Mouse (Mus musculus) adrenal gland, adult 8-10 months (tissue): ENCODE data around the gene Endod1. TPM values are rescaled to one million over a fixed set of nuclear protein-coding genes. Genes with fewer than 3 reads are reported as not detected.

Experiments used
- DNase-seq: peaks from one replicate; pipeline ENCODE4 v3.0.0; 2022
- total RNA-seq, 4 experiments: library from RNA; stranded (reverse); gene quantifications; 2 replicates each; pipeline ENCODE4 v1.2.4; 2022

Endod1 gene
- 10 to 100 TPM; 13.3 to 20.5 (median 15.6) TPM for total RNA-seq

DNA sequence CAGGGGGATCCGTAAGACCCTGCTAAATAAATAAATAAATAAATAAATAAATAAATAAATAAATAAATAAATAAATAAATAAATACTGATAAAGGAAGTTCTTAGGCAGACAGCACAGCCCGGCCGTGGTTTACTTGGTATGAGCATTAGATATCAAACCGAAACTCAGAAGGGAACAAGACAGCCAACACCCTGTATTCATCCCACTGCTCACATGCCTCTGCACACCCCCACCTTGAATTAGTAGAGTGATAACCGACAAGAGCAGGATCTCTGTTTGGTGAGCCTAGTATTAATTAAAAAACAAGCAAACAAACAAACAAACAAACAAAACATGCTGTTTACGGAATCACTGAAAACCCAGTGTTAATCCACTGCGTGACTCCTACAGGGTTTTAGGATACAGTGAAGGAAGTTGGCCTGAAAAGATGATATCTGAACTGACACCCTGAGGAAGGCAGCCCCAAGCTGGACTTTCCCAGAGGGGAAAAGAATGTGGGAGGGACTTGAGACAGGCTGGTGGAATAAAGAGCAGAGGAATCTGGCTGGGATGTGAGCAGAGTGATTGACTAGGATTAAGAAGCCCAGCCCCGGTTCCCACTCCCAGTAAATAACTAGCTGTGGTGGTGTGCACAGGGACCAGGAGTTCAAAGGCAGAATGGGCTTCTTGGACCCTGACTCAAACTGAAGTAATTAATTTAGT is at the start of gene Endod1:
Endod1 (minus strand) TSS at position 155 of the 703 bp plus-strand sequence.
- DNase-seq: no peak

DNA sequence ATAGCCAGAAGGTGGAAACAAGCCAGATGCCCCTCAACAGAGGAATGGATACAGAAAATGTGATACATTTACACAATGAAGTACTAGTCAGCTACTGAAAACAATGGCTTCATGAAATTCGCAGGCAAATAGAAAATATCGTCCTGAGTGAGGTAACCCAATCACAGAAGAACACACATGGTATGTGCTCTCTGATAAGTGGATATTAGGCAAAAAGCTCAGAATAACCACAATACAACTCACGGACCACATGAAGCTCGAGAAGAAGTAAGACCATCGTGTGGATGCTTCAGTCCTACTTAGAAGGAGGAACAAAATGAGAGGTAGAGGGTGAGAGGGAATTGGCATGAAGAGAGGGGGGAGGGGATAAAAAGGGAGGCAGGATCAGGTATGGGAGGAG is 27.8 kb upstream of the Endod1 start:
- DNase-seq: no peak

DNA sequence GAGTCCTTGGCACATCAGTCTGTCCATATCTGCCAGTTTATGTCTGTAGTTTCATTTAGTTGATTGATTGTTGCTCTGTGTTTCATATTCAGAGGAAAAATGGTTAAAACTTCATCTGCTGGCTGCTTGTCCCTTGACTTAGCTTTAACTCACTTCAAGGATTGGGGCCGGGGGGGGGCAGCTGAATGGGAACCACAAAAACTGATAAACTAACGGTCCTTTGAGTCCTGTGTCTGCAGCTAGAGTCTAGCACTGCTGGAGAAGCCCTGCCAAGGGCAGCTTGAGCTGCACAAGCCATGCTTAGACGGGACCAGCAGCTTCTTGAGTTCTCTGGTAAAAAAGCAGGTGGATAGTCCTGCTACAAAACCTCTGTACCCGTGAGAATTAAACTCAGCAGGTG is 26.7 kb upstream of the Endod1 start:
- no peak for DNase-seq

DNA sequence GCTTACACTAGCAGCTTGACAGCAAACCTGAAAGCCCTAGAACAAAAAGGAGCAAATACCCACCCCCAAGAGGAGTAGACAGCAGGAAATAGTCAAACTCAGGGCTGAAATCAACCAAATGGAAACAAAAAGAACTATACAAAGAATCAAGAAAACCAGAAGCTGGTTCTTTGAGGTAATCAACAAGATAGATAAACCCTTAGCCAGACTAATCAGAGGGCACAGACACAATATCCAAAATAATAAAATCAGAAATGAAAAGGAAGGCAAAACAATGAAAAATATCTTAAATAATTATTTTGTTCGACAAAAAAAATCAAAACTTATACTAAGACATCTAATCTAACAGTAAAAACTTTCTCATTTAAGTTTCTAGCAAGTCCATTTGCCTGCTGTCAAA is 24.7 kb upstream of the Endod1 start:
- no peak for DNase-seq

DNA sequence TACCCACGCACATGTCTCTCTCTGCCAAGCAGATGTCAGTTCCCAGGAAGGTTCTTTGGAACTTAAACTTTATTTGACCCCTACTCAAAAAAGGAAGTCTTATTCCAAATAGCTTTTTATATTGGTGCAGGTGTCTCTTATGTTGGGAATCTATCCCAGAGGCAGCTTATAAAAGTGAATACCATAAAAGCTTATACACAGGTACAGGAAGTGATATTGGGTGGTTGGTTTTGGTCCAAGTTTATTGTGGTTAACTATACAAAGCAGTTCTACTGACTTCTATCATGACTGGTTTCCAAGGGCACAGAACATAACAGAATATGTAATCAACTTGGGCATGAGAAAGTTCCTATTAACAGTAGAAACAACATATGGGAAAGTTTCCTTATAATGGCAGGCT is 20.8 kb upstream of the Endod1 start:
- DNase-seq: no peak

DNA sequence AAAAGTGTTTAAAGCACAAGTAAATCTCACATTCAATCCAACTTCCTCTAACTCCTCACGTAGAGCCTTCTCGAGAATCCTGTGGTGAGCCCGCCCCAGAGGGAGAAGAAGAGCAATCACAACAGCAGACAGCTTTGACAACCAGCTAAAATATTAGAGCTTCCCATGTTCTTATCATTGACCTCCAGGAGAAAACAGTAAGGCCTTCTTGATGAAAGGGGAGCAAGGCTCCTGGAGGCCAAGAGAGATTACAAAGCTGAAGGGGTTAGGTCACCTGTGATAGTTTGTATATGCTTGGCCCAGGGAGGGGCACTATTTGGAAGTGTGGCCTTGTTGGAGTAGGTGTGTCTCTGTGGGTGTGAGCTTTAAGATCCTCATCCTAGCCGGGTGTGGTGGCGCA is 19.1 kb upstream of the Endod1 start:
- no peak for DNase-seq

DNA sequence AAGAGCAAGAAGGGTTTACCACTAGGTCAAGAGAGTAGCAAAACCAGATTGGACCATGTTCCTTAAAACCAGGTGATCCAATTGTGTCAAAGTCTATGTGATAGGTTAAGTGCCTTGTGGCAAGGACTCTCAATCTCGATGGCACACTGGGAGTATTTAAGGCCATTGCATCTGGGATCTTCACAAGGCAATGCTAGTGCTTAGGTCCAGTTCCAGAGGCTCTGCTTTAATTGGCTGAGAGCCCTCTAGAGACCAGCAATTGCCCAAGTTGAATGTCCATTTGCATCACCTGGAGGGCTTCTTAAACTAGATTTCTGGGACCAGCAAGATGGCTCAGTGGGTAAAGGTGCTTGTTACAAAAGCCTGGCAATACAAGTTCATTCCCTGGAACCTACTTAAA is 17.6 kb upstream of the Endod1 start:
- DNase-seq: no peak

DNA sequence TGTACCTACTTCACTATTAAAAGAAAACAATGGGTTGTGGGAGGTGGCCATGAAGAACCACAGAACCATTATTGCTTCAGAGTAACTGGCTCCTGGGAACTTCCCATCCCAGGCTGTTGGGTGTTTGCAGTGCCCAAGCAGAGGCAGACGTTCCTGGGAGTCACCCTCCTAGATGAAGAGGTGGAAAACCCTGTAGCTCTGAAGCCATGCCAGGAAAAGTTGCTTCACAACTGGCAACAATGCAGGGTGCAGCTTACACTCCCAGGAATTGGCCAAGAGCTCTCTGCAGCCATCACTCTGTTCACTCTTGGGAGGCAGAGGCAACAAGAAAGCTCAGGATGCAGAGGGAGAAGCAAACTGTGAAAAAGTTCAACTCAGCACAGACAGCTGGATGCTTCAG is 16.8 kb upstream of the Endod1 start:
- peak; percentile 25 for DNase-seq

DNA sequence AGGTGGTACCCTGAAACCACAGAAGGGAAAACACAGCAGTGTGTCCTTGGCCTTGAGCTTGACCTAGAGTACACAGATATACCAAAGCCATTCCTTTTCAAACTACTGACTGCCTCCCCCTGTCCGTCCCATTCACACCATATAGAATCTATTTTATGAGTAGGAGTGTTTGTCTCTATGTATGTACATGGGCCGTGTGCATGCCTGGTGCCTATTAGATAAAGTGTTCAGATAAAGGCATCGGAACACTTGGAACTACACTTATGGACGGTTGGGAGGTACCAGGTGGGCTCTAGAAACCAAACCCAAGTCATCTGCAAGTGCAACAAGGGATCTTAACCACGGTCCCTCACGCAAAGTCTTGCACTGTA is 16.1 kb upstream of the Endod1 start:
- no peak for DNase-seq

DNA sequence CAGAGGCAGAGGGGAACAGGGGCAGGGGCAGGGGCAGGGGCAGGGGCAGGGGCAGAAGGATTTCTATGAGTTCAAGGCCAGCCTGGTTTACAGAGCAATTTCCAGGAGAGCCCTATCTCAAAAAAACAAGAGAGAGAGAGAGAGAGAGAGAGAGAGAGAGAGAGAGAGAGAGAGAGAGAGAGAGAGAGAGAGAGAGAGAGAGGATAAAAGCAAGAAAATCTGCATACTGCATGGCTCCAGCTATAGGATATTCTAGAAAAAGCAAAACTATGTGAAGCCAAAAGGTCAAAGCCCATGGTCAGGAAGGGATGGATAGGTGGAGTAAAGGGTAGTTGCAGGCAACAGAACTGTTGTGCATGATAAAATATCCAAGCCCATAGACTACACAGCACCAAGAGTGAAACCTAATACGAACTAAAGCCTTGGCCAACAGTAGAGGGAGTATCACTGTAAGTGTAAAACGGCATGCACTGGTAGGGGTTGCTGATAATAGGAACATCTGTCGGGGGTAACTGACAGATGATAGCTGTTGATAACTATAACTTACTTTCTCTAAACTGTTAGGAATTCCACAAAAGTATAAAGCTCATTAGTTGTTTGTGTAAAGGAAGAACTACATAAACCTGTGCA is 15.6 kb upstream of the Endod1 start:
- no peak for DNase-seq

DNA sequence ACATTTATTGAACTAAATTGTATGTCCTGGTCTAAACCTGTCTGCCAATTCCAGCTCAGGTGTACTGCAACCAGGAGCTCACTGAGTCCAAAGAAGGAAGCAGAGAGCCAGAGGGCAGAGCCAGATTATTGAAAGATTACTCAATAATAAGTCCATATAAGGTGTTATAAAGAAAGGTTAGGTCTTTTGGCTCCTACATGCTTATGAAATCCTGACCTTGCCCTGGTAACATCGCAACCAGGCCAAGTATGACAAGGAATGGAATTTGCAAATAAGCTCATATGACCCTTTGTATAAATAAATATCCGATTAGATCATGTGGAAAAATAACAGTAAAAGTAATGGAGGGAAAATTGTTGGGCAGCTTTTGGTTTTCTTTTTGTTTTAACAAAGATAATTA is 14.8 kb upstream of the Endod1 start:
- DNase-seq: peak; percentile 18

DNA sequence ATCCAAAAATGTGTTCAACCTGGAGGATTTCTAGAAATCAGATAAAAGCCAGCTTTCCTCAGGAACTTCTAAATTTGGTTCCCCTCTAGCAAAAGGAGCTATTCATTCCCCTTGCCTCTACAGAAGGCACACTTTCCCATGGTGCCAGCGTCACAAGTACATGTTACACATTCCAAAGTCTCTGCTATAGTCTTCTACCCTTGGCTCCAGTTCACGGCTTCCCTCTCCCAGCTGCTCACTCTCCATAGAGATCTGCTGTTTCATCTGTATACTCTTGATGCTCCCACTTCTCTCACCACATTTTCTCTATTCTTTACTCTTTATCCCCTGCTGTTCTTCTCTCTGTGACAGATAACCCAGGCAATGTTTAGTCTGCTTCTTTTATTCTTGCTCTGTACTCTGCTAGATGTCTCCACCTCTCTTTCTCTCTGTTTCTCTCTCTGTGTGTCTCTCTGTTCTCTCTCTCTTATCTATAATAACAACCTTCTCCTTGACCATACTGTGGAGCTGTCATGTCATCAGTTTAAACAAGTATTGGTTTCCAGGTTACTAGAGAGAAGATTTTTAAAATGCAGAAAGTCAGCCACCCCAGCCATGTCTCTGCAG is 13.8 kb upstream of the Endod1 start:
- no peak for DNase-seq

DNA sequence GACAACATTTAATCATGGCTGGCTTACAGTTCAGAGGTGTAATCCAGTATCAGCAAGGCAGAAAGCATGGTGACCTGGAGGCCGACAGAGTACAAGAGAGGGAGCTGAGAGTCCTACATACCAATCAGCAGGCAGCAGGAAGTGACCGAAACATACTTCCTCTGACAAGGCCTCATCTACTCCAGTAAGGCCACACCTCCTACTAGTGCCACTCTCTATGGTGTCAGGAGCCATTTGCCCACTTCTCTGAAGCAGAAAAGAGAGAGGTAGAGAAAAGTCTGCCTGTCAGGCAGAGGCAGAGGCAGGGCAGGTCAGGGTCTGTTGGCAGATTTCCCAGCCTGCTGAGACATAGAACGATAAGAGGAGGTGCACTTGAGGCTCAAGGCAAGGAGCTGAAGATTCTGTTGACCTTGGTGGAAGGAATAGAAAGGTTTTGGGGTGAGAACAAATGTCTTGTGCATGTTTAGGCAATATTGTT is 10.6 kb upstream of the Endod1 start:
- DNase-seq: no peak

DNA sequence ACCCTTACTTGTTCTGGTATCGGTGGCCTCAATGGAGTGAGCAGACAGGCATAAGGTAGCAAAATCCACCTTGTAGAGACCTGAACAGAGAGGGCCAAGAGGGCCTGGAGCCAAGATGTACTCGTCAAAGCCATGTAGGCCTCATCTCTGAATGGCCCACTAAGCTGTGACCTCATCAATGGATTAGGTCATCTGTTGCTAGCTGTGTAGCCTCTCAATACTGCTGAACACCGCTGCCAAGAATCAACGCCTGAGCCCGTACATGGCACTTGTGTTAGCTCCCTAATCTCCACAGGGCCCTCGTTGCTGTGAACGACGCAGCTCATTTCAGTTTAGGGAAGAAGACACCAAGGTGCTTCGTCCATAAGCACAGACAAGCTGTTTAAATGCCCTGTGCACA is 10.0 kb upstream of the Endod1 start:
- DNase-seq: no peak

DNA sequence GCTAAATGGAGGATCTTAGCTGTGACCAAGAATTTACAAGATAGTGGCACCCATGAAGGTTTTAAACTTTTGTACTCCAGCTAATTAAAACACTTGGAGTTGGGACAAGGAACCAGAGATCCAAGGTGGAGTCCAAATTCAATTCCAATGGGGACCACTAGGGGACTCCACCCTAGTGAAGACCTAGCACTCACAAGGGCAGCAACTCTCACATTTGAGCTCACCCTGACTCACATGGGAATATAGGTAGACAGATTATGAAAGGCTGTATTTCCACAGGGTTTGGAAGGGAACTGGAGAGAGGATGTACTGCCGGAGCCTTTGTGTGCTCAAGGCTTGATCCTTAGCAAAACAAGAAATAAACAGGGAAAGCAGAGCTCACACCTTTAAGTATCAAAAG is 9.0 kb upstream of the Endod1 start:
- DNase-seq: no peak

DNA sequence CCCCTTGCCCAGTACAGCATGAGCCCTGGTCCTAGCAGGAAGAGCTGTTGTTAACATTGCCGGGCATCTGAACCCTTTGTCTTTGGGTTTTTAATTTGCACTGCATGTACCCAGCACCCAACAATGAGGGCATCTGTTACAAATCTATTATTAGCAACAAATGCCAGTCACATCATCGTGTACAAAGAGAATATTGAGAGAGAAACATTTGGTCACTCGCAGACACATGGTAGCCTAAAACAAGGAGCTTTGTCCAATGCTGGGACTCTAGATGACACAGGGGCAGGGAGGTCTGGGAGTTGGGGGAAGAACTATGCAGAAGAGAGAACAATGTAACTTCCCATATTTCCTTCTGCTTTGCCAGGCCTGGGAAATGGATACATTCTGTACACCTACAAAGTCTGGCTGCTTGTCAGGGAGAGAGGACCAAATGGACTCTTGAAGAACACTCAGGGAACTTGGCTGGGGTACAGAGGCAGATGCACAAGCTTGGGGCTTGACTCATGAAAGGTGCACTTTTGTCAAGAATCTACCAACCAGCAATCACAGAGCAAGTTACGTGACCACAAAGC is 7.8 kb upstream of the Endod1 start:
- no peak for DNase-seq

DNA sequence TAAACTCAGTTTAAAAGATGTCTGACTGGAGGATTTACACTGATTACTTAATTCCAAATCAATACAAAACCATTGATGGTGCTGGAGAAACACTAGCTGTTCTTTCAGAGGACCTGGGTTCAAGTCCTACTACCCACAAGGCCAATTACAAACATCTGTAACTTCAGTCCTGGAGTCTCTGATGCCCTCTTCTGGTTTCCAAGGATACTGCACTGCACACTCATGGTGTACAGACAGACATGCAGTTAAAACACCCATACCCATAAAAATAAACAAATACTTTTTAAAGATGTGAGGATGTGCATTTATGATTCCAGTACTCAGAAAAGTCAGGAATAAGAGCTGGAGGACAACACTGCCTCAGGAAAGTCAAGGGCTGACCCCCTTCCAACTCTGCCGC is 6.7 kb upstream of the Endod1 start:
- no peak for DNase-seq

DNA sequence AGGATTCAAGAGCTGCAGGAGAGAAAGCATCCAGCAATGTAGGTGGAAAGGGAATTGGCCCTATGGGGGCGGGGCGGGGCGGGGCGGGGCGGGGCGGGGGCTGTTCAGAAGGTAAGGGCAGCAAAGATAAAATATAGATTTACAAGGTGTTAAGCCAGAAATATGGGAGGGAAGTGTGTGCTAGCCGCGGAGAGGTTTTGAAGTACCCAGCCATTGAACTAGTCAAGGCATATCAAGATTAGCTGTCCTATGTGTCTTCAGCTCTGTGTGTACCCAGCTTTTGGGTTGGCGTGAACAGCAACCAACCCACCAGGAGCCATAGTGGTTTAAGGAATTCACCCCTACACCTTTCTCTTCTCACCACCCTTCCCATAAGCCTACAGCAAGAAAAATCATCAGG is 5.5 kb upstream of the Endod1 start:
- DNase-seq: no peak

DNA sequence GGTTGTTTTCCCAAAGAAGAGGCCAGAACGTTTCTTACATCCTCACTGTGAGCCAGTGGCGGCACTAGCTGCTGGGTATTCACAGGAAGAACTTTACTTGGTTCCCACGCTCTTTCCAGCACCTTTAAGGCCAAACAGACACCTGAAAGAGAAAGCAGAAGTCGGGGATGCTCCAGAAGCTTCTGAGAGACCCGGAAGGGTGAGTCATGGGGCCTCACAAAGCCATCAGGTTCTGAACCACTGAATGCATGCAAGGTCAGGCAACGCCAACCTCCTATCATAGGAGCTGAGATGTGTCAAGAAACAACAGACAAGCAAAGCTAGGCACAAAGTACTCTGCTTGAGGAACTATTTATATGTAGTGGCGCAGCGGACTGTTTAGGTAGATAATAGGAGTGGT is 4.4 kb upstream of the Endod1 start:
- DNase-seq: no peak

DNA sequence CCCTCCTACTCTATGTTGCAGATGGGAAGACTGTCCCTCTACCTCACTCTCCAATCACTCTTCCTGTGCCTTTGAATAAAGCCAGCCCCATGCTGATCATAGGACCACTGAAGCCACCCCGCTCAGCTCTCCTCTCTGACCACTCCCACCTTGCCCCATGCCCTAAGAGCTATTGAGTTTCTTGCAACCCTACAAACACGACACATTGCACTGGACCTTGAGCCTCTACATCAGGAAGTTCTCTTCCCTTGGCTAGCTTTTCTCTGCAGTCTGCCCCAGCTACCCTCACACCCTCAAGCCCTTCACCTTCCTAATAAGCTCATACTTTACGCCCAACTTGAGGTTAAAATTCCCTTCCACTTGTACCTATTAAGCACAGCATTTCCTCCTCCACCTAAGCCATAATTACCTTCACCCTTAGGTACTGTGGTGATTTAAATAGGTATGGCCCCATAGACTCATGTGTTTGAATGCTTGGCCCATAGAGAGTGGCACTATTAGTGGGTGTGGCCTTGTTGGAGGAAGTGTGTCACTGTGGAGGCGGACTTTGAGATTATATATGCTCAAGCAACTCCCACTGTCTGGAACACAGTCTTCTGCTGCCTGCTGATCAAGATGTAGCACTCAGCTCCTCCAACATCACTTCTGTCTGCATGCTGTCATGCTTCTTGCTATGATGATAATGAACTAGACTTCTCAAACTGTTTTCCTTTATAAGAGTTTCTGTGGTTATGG is 2.0 kb upstream of the Endod1 start:
- DNase-seq: no peak

DNA sequence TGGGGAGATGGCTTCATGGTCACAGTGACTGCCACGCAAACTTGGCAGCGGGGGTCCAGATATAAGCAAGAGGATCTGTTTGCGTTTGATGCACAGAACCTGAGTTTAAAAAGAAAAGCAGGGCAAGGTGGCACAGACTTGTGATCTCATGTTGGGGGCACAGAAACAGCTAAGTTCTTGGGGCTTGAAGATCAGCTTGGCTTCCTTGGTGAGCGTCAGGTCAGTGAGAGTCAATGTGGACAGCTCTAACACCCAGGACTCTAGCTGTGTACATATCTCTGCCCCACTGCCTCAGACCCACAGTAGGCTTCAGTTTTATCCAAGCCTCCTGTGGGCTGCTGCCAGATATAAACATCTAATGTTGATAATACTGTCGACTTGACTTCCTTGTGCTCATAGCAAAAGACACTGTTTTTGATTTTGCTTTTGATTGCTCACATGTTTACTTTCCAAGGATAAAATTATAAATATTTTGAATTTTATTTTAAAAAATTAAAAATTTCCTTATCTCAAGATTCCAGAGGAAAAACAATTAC is 1.0 kb upstream of the Endod1 start:
- no peak for DNase-seq

DNA sequence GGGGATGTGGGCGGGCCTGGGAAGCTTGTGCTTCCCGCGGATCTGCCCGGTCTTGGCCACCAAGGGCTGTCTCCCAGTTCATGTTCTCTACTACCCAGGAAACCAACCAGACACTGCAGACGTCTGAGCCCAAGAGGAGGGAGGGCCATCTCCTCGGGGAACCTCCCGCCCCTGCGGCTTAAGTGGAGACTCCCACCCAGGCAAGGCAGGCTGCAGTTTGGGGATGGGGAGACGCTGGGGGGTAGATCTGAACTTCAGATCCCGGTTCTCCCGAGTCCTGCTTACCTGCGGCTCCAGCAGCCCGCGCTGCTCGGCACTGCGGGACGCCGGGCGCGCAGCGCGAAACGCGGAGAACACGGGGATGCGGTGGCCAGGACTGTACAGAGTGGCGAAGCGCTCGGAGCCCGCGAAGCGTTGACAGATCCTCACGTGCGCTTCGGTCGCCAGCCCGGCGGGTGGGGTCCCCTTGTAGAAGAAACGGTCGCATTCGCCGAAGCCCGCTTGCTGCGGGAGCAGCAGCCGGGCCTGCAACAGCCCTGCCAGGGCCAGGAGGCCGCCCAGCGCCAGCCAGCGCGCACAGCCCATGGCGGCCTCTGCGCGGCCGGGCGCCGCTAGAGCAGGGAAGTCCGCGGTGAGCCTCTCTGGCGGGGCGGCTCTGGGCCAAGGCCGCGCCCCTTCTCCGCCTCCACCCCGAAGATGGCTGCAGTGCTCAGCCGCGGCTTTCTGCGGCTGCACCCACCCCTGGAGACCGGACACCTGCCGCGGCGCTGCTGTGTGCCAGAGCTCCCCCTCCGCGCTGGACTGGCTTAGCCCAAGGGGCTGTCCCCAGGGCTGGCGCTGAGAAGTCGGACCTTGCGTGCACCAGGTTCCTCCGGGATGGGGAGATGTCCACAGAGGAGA is 671 bp downstream of the Endod1 start:
- DNase-seq: peak; percentile 77
